Mouse (Mus musculus): ENCODE measurements around the gene Swt1. TPM values are rescaled to one million over a fixed set of nuclear protein-coding genes. Genes with fewer than 3 reads are reported as not detected.
A peak's percentile ranks its signal among the peaks of the same experiment; 100 is the strongest.
"Not testable (repeated sequence)": the region's sequence is repeated elsewhere in the genome, so short reads cannot be mapped to it uniquely, and the experiment has no call there.

Swt1 gene
- polyA plus RNA-seq, 1 experiment from 2014 or later = 17.7 TPM

- H3K4me1 ChIP-seq (replicated peaks) = 0 out of 2 replicates have a peak, but pooled peaks cover 3% of the 10 kb centered on the region
- WGBS = 90% methylated on average over 2 of the region's 2 CpGs
- no peak overlapping the region for H3K27ac ChIP-seq
- no peak overlapping the region for H3K4me3 ChIP-seq
- no peaks in the 10 kb centered on the region for H3K27me3 ChIP-seq (ENCODE audit: insufficient read depth, poor library complexity, severe bottlenecking)
- H3K36me3 ChIP-seq = peaks cover 91% of the 10 kb centered on the region
- no peak for DNase-seq (ENCODE audit: low spot score)
- no peaks in the 10 kb centered on the region for H3K9me3 ChIP-seq
Observed at GRCm38 (mm10) chr1:151352911-151353310, 75.3 kb downstream of the Swt1 start.

- H3K4me3 ChIP-seq; H3K9me3 ChIP-seq; H3K27me3 ChIP-seq (ENCODE audit: insufficient read depth, poor library complexity, severe bottlenecking); DNase-seq (ENCODE audit: low spot score); H3K27ac ChIP-seq: not testable (repeated sequence)
- H3K36me3 ChIP-seq = peaks cover 45% of the 10 kb centered on the region
- peaks cover 29% of the 10 kb centered on the region for H3K4me1 ChIP-seq (replicated peaks)
- 83% methylated on average over 4 of the region's 4 CpGs for WGBS
Observed at GRCm38 (mm10) chr1:151348293-151348692, 80.0 kb downstream of the Swt1 start.

- H3K36me3 ChIP-seq = peaks cover 29% of the 10 kb centered on the region
- H3K4me3 ChIP-seq = peak overlapping the region; percentile 93
- WGBS = 66% methylated on average over 6 of the region's 6 CpGs
- no peaks in the 10 kb centered on the region for H3K9me3 ChIP-seq
- no peak overlapping the region for H3K27ac ChIP-seq
- DNase-seq (ENCODE audit: low spot score) = no peak
- no peaks in the 10 kb centered on the region for H3K27me3 ChIP-seq (ENCODE audit: insufficient read depth, poor library complexity, severe bottlenecking)
- peaks cover 39% of the 10 kb centered on the region for H3K4me1 ChIP-seq (replicated peaks)
Observed at GRCm38 (mm10) chr1:151346681-151347127, 81.6 kb downstream of the Swt1 start.

- no peaks in the 10 kb centered on the region for H3K9me3 ChIP-seq
- H3K4me1 ChIP-seq (replicated peaks) = peaks cover 39% of the 10 kb centered on the region
- DNase-seq (ENCODE audit: low spot score) = no peak
- H3K36me3 ChIP-seq = peaks cover 20% of the 10 kb centered on the region
- H3K4me3 ChIP-seq = peak overlapping the region; percentile 93
- no peaks in the 10 kb centered on the region for H3K27me3 ChIP-seq (ENCODE audit: insufficient read depth, poor library complexity, severe bottlenecking)
- H3K27ac ChIP-seq = peak overlapping the region; percentile 99
Observed at GRCm38 (mm10) chr1:151345863-151346195, 82.4 kb downstream of the Swt1 start.

GRCm38 (mm10) chr1:151345109-151345862, 83.0 kb downstream of the Swt1 start:
- Histone ChIP-seq H3K4me1 (replicated peaks) (peaks cover 42% of the 10 kb centered on the region), H3K4me3 (peak overlapping the region; percentile 93), H3K27me3 (ENCODE audit: insufficient read depth, poor library complexity, severe bottlenecking) (no peaks in the 10 kb centered on the region), H3K27ac (peak overlapping the region; percentile 99), H3K36me3 (peaks cover 15% of the 10 kb centered on the region), H3K9me3 (no peaks in the 10 kb centered on the region)
- WGBS = under 1% methylated on average over 55 of the region's 55 CpGs
- peak; percentile 93 for DNase-seq (ENCODE audit: low spot score)

- Histone ChIP-seq H3K27ac (peak within 1 kb of the TSS; percentile 99), H3K4me3 (peak within 1 kb of the TSS; percentile 93), H3K4me1 (replicated peaks) (peaks cover 50% of the 10 kb centered on the region), H3K36me3 (peaks cover 7% of the 10 kb centered on the region), H3K27me3 (ENCODE audit: insufficient read depth, poor library complexity, severe bottlenecking) (no peaks in the 10 kb centered on the region), H3K9me3 (no peaks in the 10 kb centered on the region)
- DNase-seq (ENCODE audit: low spot score) = peak; percentile 97
- WGBS = under 1% methylated on average over 100 of the region's 104 CpGs
Observed at GRCm38 (mm10) chr1:151344283-151345108, 83.8 kb downstream of the Swt1 start, which contains the start of gene Ivns1abp. Ivns1abp (plus strand) TSS chr1:151344477.

GRCm38 (mm10) chr1:151343571-151344282, 84.5 kb downstream of the Swt1 start:
- no peaks in the 10 kb centered on the region for H3K27me3 ChIP-seq (ENCODE audit: insufficient read depth, poor library complexity, severe bottlenecking)
- WGBS = under 1% methylated on average over 17 of the region's 17 CpGs
- peak overlapping the region; percentile 93 for H3K4me3 ChIP-seq
- H3K4me1 ChIP-seq (replicated peaks) = peaks cover 56% of the 10 kb centered on the region
- 0 out of 2 replicates have a peak, but pooled peaks cover 1% of the 10 kb centered on the region for H3K36me3 ChIP-seq
- H3K27ac ChIP-seq = peak overlapping the region; percentile 99
- no peak for DNase-seq (ENCODE audit: low spot score)
- no peaks in the 10 kb centered on the region for H3K9me3 ChIP-seq

- Histone ChIP-seq H3K4me1 (replicated peaks) (peaks cover 61% of the 10 kb centered on the region), H3K9me3 (no peaks in the 10 kb centered on the region), H3K36me3 (no peaks in the 10 kb centered on the region), H3K27ac (peak overlapping the region; percentile 23; the same call in 1 of the 2 replicates), H3K27me3 (ENCODE audit: insufficient read depth, poor library complexity, severe bottlenecking) (no peaks in the 10 kb centered on the region), H3K4me3 (peak overlapping the region; percentile 93; the same call in 1 of the 2 replicates)
- WGBS = 47% methylated on average over 6 of the region's 6 CpGs
- no peak for DNase-seq (ENCODE audit: low spot score)
Observed at GRCm38 (mm10) chr1:151342968-151343367, 85.3 kb downstream of the Swt1 start.

GRCm38 (mm10) chr1:151342311-151342710, 85.9 kb downstream of the Swt1 start:
- no peak overlapping the region for H3K27ac ChIP-seq
- no peaks in the 10 kb centered on the region for H3K36me3 ChIP-seq
- no peak for DNase-seq (ENCODE audit: low spot score)
- no peaks in the 10 kb centered on the region for H3K9me3 ChIP-seq
- no peaks in the 10 kb centered on the region for H3K27me3 ChIP-seq (ENCODE audit: insufficient read depth, poor library complexity, severe bottlenecking)
- no peak overlapping the region for H3K4me3 ChIP-seq
- H3K4me1 ChIP-seq (replicated peaks) = peaks cover 60% of the 10 kb centered on the region
- WGBS = 76% methylated on average over 3 of the region's 3 CpGs

GRCm38 (mm10) chr1:151341321-151342044, 86.8 kb downstream of the Swt1 start:
- no peaks in the 10 kb centered on the region for H3K36me3 ChIP-seq
- no peaks in the 10 kb centered on the region for H3K9me3 ChIP-seq
- WGBS = 75% methylated on average over 8 of the region's 8 CpGs
- H3K27me3 ChIP-seq (ENCODE audit: insufficient read depth, poor library complexity, severe bottlenecking) = no peaks in the 10 kb centered on the region
- H3K27ac ChIP-seq = no peak overlapping the region
- DNase-seq (ENCODE audit: low spot score) = no peak
- H3K4me3 ChIP-seq = no peak overlapping the region
- H3K4me1 ChIP-seq (replicated peaks) = peaks cover 52% of the 10 kb centered on the region

- H3K27ac ChIP-seq = no peak overlapping the region
- WGBS = 37% methylated on average over 2 of the region's 2 CpGs
Observed at GRCm38 (mm10) chr1:151338941-151339340, 89.3 kb downstream of the Swt1 start.

GRCm38 (mm10) chr1:151338234-151338633, 90.0 kb downstream of the Swt1 start:
- H3K27ac ChIP-seq = no peak overlapping the region
- H3K36me3 ChIP-seq = no peaks in the 10 kb centered on the region
- no peaks in the 10 kb centered on the region for H3K27me3 ChIP-seq (ENCODE audit: insufficient read depth, poor library complexity, severe bottlenecking)
- H3K4me3 ChIP-seq = no peak overlapping the region
- peaks cover 38% of the 10 kb centered on the region for H3K4me1 ChIP-seq (replicated peaks)
- DNase-seq (ENCODE audit: low spot score) = no peak
- no peaks in the 10 kb centered on the region for H3K9me3 ChIP-seq

More at GRCm38 (mm10) chr1:151338941-151339340, 89.3 kb downstream of the Swt1 start:
- no peaks in the 10 kb centered on the region for H3K9me3 ChIP-seq
- H3K4me3 ChIP-seq = no peak overlapping the region
- peak; percentile 19 for DNase-seq (ENCODE audit: low spot score)
- peaks cover 45% of the 10 kb centered on the region for H3K4me1 ChIP-seq (replicated peaks)
- no peaks in the 10 kb centered on the region for H3K36me3 ChIP-seq
- H3K27me3 ChIP-seq (ENCODE audit: insufficient read depth, poor library complexity, severe bottlenecking) = no peaks in the 10 kb centered on the region

Measured in hindbrain, embryonic 10.5 days (tissue).